Mouse (Mus musculus) erythroblast, embryonic 14.5 days (primary cell): ENCODE measurements around the gene Mfrp. TPM values are rescaled to one million over a fixed set of nuclear protein-coding genes. Genes with fewer than 3 reads are reported as not detected.
A peak's percentile ranks its signal among the peaks of the same experiment; 100 is the strongest.
"Not testable (repeated sequence)": the region's sequence is repeated elsewhere in the genome, so short reads cannot be mapped to it uniquely, and the experiment has no call there.

Experiments used
- H3K27me3 ChIP-seq: 2 replicates; pipeline ENCODE4 v1.6.1; 2012; ENCODE audit warnings: inconsistent platforms; ENCODE audit not compliant: control insufficient read depth
- H3K36me3 ChIP-seq: 2 replicates; pipeline ENCODE4 v1.6.1; 2012; ENCODE audit warnings: mild to moderate bottlenecking, inconsistent platforms; ENCODE audit not compliant: control insufficient read depth
- H3K4me1 ChIP-seq: 2 replicates; pipeline ENCODE4 v1.6.1; 2012; ENCODE audit warnings: inconsistent platforms; ENCODE audit not compliant: control insufficient read depth
- H3K4me3 ChIP-seq: replicated peaks from 2 replicates; pipeline ENCODE3; 2012; ENCODE audit warnings: moderate library complexity, mild to moderate bottlenecking, inconsistent platforms
- H3K9me3 ChIP-seq: 2 replicates; pipeline ENCODE4 v1.6.1; 2012; ENCODE audit warnings: low read length, inconsistent platforms, mixed read lengths; ENCODE audit not compliant: control insufficient read depth
- GATA1 ChIP-seq: IDR thresholded peaks from 2 replicates; pipeline ENCODE4 v1.6.1; 2012; ENCODE audit warnings: low read length, inconsistent platforms, mixed read lengths
- TAL1 ChIP-seq: IDR thresholded peaks from 3 replicates; pipeline ENCODE4 v1.6.1; 2012; ENCODE audit warnings: low read length, inconsistent platforms, mixed read lengths
- polyA plus RNA-seq: library from polyadenylated mRNA; stranded (reverse); fragments of >175 nt; gene quantifications from 2 replicates; pipeline ENCODE4 v1.2.3, GENCODE M21; 2012

The Mfrp gene
- polyA plus RNA-seq, 1 experiment, result not detected

- no peaks in the 10 kb centered on the region for H3K27me3 ChIP-seq
- peaks cover 84% of the 10 kb centered on the region for H3K36me3 ChIP-seq
- H3K4me1 ChIP-seq, result peaks cover 52% of the 10 kb centered on the region
- TF ChIP-seq GATA1 (no peak), TAL1 (no peak)
- no peaks in the 10 kb centered on the region for H3K9me3 ChIP-seq
- no peak overlapping the region for H3K4me3 ChIP-seq
Measured at GRCm38 (mm10) chr9:44107557-44108179, 6.1 kb downstream of the Mfrp start.

- H3K27me3 ChIP-seq, result no peaks in the 10 kb centered on the region
- TF ChIP-seq GATA1 (no peak), TAL1 (no peak)
- H3K36me3 ChIP-seq, result peaks cover 81% of the 10 kb centered on the region
- peaks cover 52% of the 10 kb centered on the region for H3K4me1 ChIP-seq
- H3K4me3 ChIP-seq, result no peak overlapping the region
- H3K9me3 ChIP-seq, result no peaks in the 10 kb centered on the region
Measured at GRCm38 (mm10) chr9:44108269-44109055, 6.9 kb downstream of the Mfrp start.

DNA sequence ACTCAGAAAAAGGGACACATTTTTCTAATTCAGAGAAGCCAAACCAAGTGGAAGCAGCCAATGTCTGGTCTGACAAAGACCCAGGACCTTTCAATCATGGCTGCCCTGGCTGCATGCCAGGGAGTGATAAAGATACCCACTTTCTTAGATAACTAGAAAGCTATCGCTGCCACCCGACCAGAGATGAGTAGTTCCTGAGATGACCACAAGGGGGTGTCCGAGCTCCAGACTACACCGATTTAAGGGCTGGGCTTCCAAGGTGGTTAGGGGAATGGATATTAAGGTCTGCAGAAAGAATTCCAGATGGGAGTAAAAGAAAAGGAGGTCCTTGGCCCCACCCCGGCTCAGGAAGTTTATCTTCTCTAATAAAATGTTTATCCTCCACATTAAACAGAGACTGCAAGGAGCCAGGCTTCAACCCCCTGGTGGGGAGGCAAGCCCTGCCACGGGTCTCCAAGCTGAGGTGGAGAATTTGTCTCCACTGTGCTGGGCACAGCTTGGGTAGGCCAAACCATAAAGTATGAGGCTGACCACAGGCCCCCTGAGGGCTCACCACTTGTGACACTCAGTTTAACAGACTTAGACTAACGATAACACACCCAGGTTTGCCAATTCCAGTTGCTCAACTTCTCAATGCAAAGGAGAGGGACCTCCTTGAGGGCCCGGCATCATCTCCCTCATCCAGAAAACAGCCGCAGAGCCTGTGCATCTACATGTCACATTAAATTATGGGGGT lies 8.0 kb downstream of the Mfrp start:
- Histone ChIP-seq H3K27me3 (no peaks in the 10 kb centered on the region), H3K4me1 (peaks cover 62% of the 10 kb centered on the region), H3K36me3 (peaks cover 70% of the 10 kb centered on the region), H3K4me3 (peak overlapping the region; percentile 38), H3K9me3 (no peaks in the 10 kb centered on the region)
- TF ChIP-seq GATA1 (0 out of 2 replicates have a peak, but pooled peaks have one; percentile 12), TAL1 (no peak)

DNA sequence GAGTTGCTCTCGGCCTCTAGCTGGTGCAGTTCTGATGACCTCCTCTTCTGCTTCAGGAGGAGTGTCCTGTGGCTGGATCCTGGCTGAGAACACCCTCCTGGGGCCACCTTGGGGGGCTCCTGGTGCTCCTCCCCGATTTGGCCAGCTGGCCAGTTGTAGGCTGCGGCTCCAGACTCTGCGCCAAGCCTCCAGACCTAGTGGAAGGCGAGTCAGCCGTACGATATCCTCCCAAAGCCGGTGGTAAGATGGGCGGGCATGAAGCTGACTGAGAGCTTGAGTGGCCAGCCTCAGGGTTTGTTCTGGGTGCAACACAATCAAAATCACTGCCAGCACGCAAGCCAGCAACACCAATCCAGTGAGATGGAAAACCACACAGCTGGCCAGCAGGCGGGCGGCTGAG lies 10.4 kb downstream of the Mfrp start:
- peaks cover 58% of the 10 kb centered on the region for H3K4me1 ChIP-seq
- not testable (repeated sequence) for H3K9me3 ChIP-seq, H3K27me3 ChIP-seq, H3K4me3 ChIP-seq
- peaks cover 47% of the 10 kb centered on the region for H3K36me3 ChIP-seq

DNA sequence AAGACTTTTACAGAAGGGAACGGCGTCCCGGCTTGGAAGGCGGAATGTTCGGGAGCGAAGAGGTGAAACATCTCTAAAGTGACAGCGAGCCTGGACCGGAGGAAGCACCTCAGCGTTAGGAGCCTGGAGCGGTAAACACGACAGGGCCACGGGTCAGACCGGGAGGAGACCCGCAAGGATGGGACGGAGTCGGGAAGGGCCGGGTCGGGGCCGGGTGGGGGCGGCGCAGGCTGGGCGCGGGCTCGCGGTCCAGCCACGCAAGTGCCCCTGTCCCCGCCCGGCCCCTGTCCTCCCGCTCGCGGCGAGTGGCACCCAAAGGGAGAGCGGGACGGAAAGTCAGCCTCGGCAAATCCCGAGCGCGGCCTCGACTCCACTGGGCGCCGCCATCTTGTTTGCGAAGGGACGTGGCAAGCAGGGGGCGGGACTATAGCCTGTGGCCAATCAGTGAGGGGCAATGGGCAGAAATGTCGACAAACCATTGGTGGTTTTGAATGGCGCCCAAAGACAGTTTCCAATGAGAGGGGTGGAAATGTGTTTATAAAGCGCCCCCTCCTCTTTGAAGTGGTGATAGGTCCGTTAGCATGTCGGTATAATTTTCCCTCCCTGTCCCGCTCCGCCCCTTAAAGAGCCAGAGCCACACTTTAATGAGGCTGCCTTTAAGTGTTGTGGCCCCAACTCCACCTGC lies 11.7 kb downstream of the Mfrp start, which contains the start of the genes Gm49380 and Rnf26:
Gene Gm49380 (minus strand): TSS at position 396 of the 685 bp plus-strand sequence.
Gene Rnf26 (minus strand): TSS at position 413 of the 685 bp plus-strand sequence.
- TF ChIP-seq TAL1 (no peak), GATA1 (no peak)
- H3K9me3 ChIP-seq, result no peaks in the 10 kb centered on the region
- H3K4me1 ChIP-seq, result peaks cover 46% of the 10 kb centered on the region
- H3K27me3 ChIP-seq, result no peaks in the 10 kb centered on the region
- H3K4me3 ChIP-seq, result peak within 1 kb of the TSS; percentile 83
- H3K36me3 ChIP-seq, result peaks cover 33% of the 10 kb centered on the region

DNA sequence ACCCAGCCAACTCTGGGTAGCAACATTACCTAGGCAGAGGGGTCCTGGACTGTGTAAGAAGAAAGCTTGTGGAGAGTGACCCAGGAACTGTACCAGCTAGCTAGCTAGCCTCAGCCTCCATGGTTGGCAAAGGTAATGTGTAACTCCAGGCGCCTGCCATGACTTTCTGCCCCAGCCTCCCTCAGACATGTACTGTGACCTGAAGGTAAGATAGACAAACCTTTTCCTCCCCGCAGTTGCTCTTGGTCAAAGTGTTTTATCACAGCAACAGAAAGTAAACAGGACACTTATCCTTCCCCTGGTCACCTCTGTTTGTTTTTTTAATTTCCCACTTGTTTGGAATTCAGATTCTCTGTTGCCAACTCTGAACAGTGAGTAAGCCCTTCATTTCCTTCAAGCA lies 12.9 kb downstream of the Mfrp start:
- no peak for TF ChIP-seq GATA1
- TF ChIP-seq TAL1, result no peak
- Histone ChIP-seq H3K9me3 (no peaks in the 10 kb centered on the region), H3K4me3 (peak overlapping the region; percentile 16), H3K4me1 (peaks cover 34% of the 10 kb centered on the region), H3K36me3 (peaks cover 21% of the 10 kb centered on the region), H3K27me3 (no peaks in the 10 kb centered on the region)

DNA sequence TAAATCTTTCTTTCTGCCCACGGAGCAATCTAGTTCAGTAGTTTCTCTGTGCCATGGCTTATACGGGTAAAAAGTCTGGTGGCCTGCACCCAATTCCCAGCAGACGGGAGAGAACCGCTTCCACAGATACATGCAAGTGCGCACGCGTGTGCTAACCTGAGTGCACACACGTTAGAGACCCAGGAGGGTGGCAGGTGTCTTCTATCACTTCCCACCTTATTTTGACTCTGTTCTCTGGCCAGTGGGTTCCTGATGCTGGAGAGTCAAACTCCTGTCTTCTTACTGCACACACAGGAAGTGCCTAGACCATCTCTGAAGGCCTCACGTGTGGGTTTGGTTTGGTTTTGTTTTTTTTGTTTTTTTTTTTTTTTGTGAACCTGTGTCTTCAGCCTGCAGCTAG lies 14.1 kb downstream of the Mfrp start:
- Histone ChIP-seq H3K9me3 (no peaks in the 10 kb centered on the region), H3K4me3 (no peak overlapping the region), H3K27me3 (no peaks in the 10 kb centered on the region), H3K4me1 (peaks cover 23% of the 10 kb centered on the region), H3K36me3 (peaks cover 10% of the 10 kb centered on the region)
- TF ChIP-seq TAL1 (no peak), GATA1 (no peak)

GRCm38 (mm10) chr9:44116182-44116581 lies 14.7 kb downstream of the Mfrp start:
- Histone ChIP-seq H3K4me3 (no peak overlapping the region), H3K9me3 (no peaks in the 10 kb centered on the region), H3K36me3 (peaks cover 6% of the 10 kb centered on the region), H3K27me3 (no peaks in the 10 kb centered on the region), H3K4me1 (peaks cover 22% of the 10 kb centered on the region)
- no peak for TF ChIP-seq GATA1
- TF ChIP-seq TAL1, result no peak
